Mouse (Mus musculus): Measurements from ENCODE around the gene Vmn1r210. TPM values are rescaled to one million over a fixed set of nuclear protein-coding genes. Genes with fewer than 3 reads are reported as not detected.

Vmn1r210 gene
- polyA plus RNA-seq (2012; rRNA removed) = not detected in 2 replicates

GRCm38 (mm10) chr13:22831248-22831647 lies at the start of gene Vmn1r210:
Gene Vmn1r210 (minus strand): TSS chr13:22831348.

DNA sequence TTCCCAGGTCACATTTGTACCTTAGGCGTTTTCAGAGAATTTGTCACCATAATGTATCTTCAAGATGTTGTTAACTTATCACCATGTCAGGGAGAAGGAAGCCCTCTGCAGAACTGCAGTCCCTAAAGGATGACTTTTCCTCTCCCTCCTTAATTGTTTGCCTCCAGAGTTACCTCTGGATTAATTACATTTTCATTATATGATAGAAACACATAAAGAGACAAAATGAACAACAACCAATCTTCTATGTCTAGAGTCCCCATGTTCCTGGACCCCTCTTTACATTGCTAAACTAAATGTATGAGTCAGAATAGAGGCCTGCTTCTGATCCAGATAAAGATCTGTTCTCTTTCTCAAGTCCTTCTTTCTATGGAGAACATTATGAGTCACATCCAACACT lies 26.3 kb upstream of the Vmn1r210 start, which contains the start of gene Vmn1r211:
Gene Vmn1r211, minus strand, starts transcription at position 101 of the 400 bp plus-strand sequence.

DNA sequence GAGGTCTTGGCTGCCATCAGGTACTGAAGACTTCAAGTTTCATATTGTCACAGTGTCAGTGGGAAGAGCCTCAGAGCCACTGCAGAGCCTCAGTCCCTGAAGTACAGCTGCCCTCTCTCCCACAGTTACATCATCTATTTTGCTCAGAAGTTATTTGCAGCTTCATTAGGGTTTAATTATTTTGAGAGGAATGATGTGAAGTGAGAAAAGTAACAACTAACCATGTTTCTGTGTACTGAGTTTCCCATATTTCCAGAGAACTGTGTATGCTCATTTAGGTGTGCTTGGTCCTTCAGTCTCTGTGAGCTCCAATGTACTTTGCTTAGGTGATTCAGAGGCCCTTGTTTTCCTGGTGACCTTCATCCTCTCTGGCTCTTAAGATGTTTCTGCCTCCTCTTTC lies 21.6 kb downstream of the Vmn1r210 start, which contains the start of gene Vmn1r209:
Gene Vmn1r209, minus strand, starts transcription at position 101 of the 400 bp plus-strand sequence.

DNA sequence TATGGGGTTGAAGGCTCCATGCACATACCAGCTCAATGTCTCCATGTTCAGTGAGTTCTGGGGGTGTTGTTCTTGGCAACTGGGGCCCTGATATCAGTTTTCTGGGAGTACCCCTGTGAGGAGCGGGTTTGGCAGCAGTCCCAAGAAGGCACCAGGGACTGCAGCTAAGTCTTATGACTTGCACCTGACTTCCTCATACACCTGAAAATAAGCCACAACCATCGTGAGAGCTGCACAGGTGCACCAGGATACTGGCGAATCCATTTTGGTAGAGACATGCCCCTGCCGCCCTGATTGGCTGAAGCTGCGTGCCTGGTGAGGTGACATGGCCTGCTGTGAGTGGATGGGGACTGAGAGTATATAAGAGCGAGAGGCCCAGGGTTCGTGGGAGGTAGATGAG lies 53.8 kb downstream of the Vmn1r210 start, which contains the start of gene Vmn1r208:
Gene Vmn1r208, minus strand, starts transcription at position 101 of the 400 bp plus-strand sequence.

Other genes with a start within 250 kb of the Vmn1r210 start
- gene Vmn1r205, start 238.3 kb downstream of the Vmn1r210 start, polyA plus RNA-seq (2012; rRNA removed) = not detected in 2 replicates
- gene Vmn1r206, start 207.1 kb downstream of the Vmn1r210 start, polyA plus RNA-seq (2012; rRNA removed) = not detected in 2 replicates
- not detected in 2 replicates for gene Vmn1r207-ps, start 101.7 kb downstream of the Vmn1r210 start, polyA plus RNA-seq (2012; rRNA removed)
- gene Vmn1r208, start 53.9 kb downstream of the Vmn1r210 start, polyA plus RNA-seq (2012; rRNA removed) = not detected in 2 replicates
- not detected in 2 replicates for gene Vmn1r209, start 21.7 kb downstream of the Vmn1r210 start, polyA plus RNA-seq (2012; rRNA removed)
- not detected in 2 replicates for gene Vmn1r211, start 26.2 kb upstream of the Vmn1r210 start, polyA plus RNA-seq (2012; rRNA removed)
- gene Vmn1r212, start 52.9 kb upstream of the Vmn1r210 start, polyA plus RNA-seq (2012; rRNA removed) = not detected in 2 replicates
- gene Vmn1r213, start 176.3 kb upstream of the Vmn1r210 start, polyA plus RNA-seq (2012; rRNA removed) = not detected in 2 replicates
- not detected in 2 replicates for gene Vmn1r214, start 199.1 kb upstream of the Vmn1r210 start, polyA plus RNA-seq (2012; rRNA removed)
- not detected in 2 replicates for gene Vmn1r215, start 236.7 kb upstream of the Vmn1r210 start, polyA plus RNA-seq (2012; rRNA removed)

All from central nervous system, embryonic 14 days (tissue).